Mouse (Mus musculus): ENCODE measurements at regions not wholly inside any gene's neighbourhood (a gene's known extent, or its start where the extent isn't known, plus 50 kb on each side); places are given as distances from the start of the nearest gene placed in this dataset.
"Not testable (repeated sequence)": the region's sequence is repeated elsewhere in the genome, so short reads cannot be mapped to it uniquely, and the experiment has no call there.

GRCm38 (mm10) chr4:81597390-81597789 is 154.8 kb upstream of the Mpdz start:
- DNase-seq (ENCODE audit: low spot score): no peak

GRCm38 (mm10) chr4:81593431-81593830 is 150.8 kb upstream of the Mpdz start:
- DNase-seq (ENCODE audit: low spot score): not testable (repeated sequence)

- no peak for DNase-seq (ENCODE audit: low spot score)
These were observed 139.9 kb upstream of the Mpdz start for GRCm38 (mm10) chr4:81582546-81582945.

GRCm38 (mm10) chr4:81580553-81580952 is 137.9 kb upstream of the Mpdz start:
- DNase-seq (ENCODE audit: low spot score): no peak

GRCm38 (mm10) chr4:81579389-81580110 is 136.9 kb upstream of the Mpdz start:
- DNase-seq (ENCODE audit: low spot score): no peak

GRCm38 (mm10) chr4:81578981-81579380 is 136.4 kb upstream of the Mpdz start:
- DNase-seq (ENCODE audit: low spot score): no peak

GRCm38 (mm10) chr4:81573771-81574170 is 131.2 kb upstream of the Mpdz start:
- DNase-seq (ENCODE audit: low spot score): no peak

GRCm38 (mm10) chr4:81570736-81571135 is 128.1 kb upstream of the Mpdz start:
- no peak for DNase-seq (ENCODE audit: low spot score)

- no peak for DNase-seq (ENCODE audit: low spot score)
These were observed 126.9 kb upstream of the Mpdz start for GRCm38 (mm10) chr4:81569531-81569930.

GRCm38 (mm10) chr4:81568404-81568803 is 125.8 kb upstream of the Mpdz start:
- no peak for DNase-seq (ENCODE audit: low spot score)

- DNase-seq (ENCODE audit: low spot score): peak; percentile 54
These were observed 125.3 kb upstream of the Mpdz start for GRCm38 (mm10) chr4:81567928-81568327.

- no peak for DNase-seq (ENCODE audit: low spot score)
These were observed 123.9 kb upstream of the Mpdz start for GRCm38 (mm10) chr4:81566526-81566925.

- DNase-seq (ENCODE audit: low spot score): no peak
These were observed 123.1 kb upstream of the Mpdz start for GRCm38 (mm10) chr4:81565422-81566395.

- DNase-seq (ENCODE audit: low spot score): no peak
These were observed 121.8 kb upstream of the Mpdz start for GRCm38 (mm10) chr4:81564446-81564845.

GRCm38 (mm10) chr4:81563574-81563973 is 121.0 kb upstream of the Mpdz start:
- no peak for DNase-seq (ENCODE audit: low spot score)

- no peak for DNase-seq (ENCODE audit: low spot score)
These were observed 118.8 kb upstream of the Mpdz start for GRCm38 (mm10) chr4:81561453-81561852.

GRCm38 (mm10) chr4:81550816-81551215 is 108.2 kb upstream of the Mpdz start:
- no peak for DNase-seq (ENCODE audit: low spot score)

GRCm38 (mm10) chr4:81550256-81550655 is 107.6 kb upstream of the Mpdz start:
- no peak for DNase-seq (ENCODE audit: low spot score)

GRCm38 (mm10) chr4:81540496-81540895 is 97.9 kb upstream of the Mpdz start:
- peak; percentile 31 for DNase-seq (ENCODE audit: low spot score)

GRCm38 (mm10) chr4:81539551-81539950 is 96.9 kb upstream of the Mpdz start:
- DNase-seq (ENCODE audit: low spot score): peak; percentile 40

GRCm38 (mm10) chr4:81536795-81537194 is 94.2 kb upstream of the Mpdz start:
- no peak for DNase-seq (ENCODE audit: low spot score)

GRCm38 (mm10) chr4:81530546-81530945 is 87.9 kb upstream of the Mpdz start:
- DNase-seq (ENCODE audit: low spot score): no peak

- not testable (repeated sequence) for DNase-seq (ENCODE audit: low spot score)
These were observed 76.5 kb upstream of the Mpdz start for GRCm38 (mm10) chr4:81519151-81519550.
